Mouse (Mus musculus) thymus, postnatal 36 days (tissue): ENCODE measurements around the gene Gm3685.
"Not testable (repeated sequence)": the region's sequence is repeated elsewhere in the genome, so short reads cannot be mapped to it uniquely, and the experiment has no call there.

Source experiments
- DNase-seq, 2 experiments: peaks; one replicate each; pipeline ENCODE4 v3.0.0; 2022; ENCODE audit warnings: mixed read lengths in 2 of 2

Gene Gm3685

GRCm38 (mm10) chr14:7044870-7045269, at the start of gene Gm3685:
Gene Gm3685, minus strand, starts transcription at chr14:7044970.
- DNase-seq = not testable (repeated sequence)

GRCm38 (mm10) chr14:7026781-7027749, 17.7 kb downstream of the Gm3685 start, which contains the start of gene Gm10406:
Gene Gm10406, minus strand, starts transcription at chr14:7027449.
- peak; percentile 2 to 9 for DNase-seq

GRCm38 (mm10) chr14:7026274-7026673, 18.5 kb downstream of the Gm3685 start:
- DNase-seq = peak in 1 of 2 experiments; percentile 1
